Mouse (Mus musculus) kidney, adult 2 months (tissue): ENCODE data around the gene Gzmc. TPM values are rescaled to one million over a fixed set of nuclear protein-coding genes. Genes with fewer than 3 reads are reported as not detected.
"Not testable (repeated sequence)": the region's sequence is repeated elsewhere in the genome, so short reads cannot be mapped to it uniquely, and the experiment has no call there.

Source experiments
- DNase-seq: peaks from one replicate; pipeline ENCODE4 v3.0.0; 2021
- H3K27ac ChIP-seq: fragments of 200-500 bp; 2 replicates; pipeline ENCODE4 v1.5.1; 2012; ENCODE audit warnings: low read depth, low read length, control low read depth, inconsistent platforms; ENCODE audit not compliant: insufficient read depth
- H3K27me3 ChIP-seq: fragments of 200-500 bp; replicated peaks from 2 replicates; pipeline ENCODE4 v1.6.1; 2012; ENCODE audit warnings: mild to moderate bottlenecking, moderate library complexity, low read length, inconsistent platforms; ENCODE audit not compliant: control insufficient read depth, insufficient read depth
- H3K36me3 ChIP-seq: fragments of 200-500 bp; 2 replicates; pipeline ENCODE4 v1.6.1; 2012; ENCODE audit warnings: mild to moderate bottlenecking, moderate library complexity, low read length, inconsistent platforms; ENCODE audit not compliant: control insufficient read depth, insufficient read depth
- H3K4me1 ChIP-seq: fragments of 200-500 bp; 2 replicates; pipeline ENCODE4 v1.6.1; 2011; ENCODE audit warnings: low read length; ENCODE audit not compliant: control insufficient read depth, insufficient read depth
- H3K4me3 ChIP-seq: fragments of 200-500 bp; 2 replicates; pipeline ENCODE4 v1.5.1; 2011; ENCODE audit warnings: mild to moderate bottlenecking, low read depth, low read length, control low read depth; ENCODE audit not compliant: insufficient read depth
- CTCF ChIP-seq: fragments of 200-500 bp; conservative IDR thresholded peaks from 2 replicates; pipeline ENCODE4 v1.5.1; 2011; ENCODE audit warnings: low read depth, mild to moderate bottlenecking, control low read depth, low read length, moderate library complexity, mixed read lengths; ENCODE audit not compliant: insufficient read depth, insufficient read length
- POLR2A ChIP-seq: fragments of 200-500 bp; IDR thresholded peaks from one replicate; pipeline ENCODE4 v1.6.1; 2011; ENCODE audit warnings: low read depth, low read length, control low read depth
- WGBS: fragments of 180-500 bp; shearing (Covaris S2); methylation state at CpG from one replicate; pipeline ENCODE4 v1.1.7; 2018; 5-methylcytosine and 5-hydroxymethylcytosine counted together
- polyA plus RNA-seq: library from polyadenylated mRNA; depleted of rRNA; stranded (reverse); fragments of >200 nt; gene quantifications from 2 replicates; pipeline ENCODE4 v1.2.3, GENCODE M21; 2012; rRNA removed

Gene Gzmc
- not detected in 2 replicates for polyA plus RNA-seq

- Histone ChIP-seq H3K4me3 (no peak within 1 kb of the TSS), H3K27me3 (no peaks in the 10 kb centered on the region), H3K27ac (no peak within 1 kb of the TSS), H3K4me1 (no peaks in the 10 kb centered on the region), H3K36me3 (no peaks in the 10 kb centered on the region)
- WGBS: 85% methylated on average over 2 of the region's 2 CpGs
- DNase-seq: no peak
- TF ChIP-seq CTCF: no peak
- TF ChIP-seq POLR2A: no peak
These were observed at the start of gene Gzmc for GRCm38 (mm10) chr14:56234556-56234955. TSS of gene Gzmc (minus strand) at chr14:56234656.

GRCm38 (mm10) chr14:56283816-56284215 is 49.4 kb upstream of the Gzmc start:
- Histone ChIP-seq H3K27me3 (no peaks in the 10 kb centered on the region), H3K4me3 (no peak overlapping the region), H3K36me3 (no peaks in the 10 kb centered on the region), H3K27ac (no peak overlapping the region), H3K4me1 (no peaks in the 10 kb centered on the region)
- no peak for TF ChIP-seq POLR2A
- no peak for TF ChIP-seq CTCF
- WGBS: 97% methylated on average over 1 of the region's 1 CpGs
- no peak for DNase-seq

- TF ChIP-seq CTCF (no peak), POLR2A (no peak)
- H3K27ac ChIP-seq: no peak overlapping the region
- H3K4me1 ChIP-seq: no peaks in the 10 kb centered on the region
- no peak for DNase-seq
- H3K36me3 ChIP-seq: no peaks in the 10 kb centered on the region
- no peaks in the 10 kb centered on the region for H3K27me3 ChIP-seq
- H3K4me3 ChIP-seq: no peak overlapping the region
- 33% methylated on average over 5 of the region's 5 CpGs for WGBS
These were observed 46.6 kb upstream of the Gzmc start for GRCm38 (mm10) chr14:56281090-56281489.

- not testable (repeated sequence) for H3K27ac ChIP-seq, H3K4me1 ChIP-seq, H3K4me3 ChIP-seq, DNase-seq, H3K36me3 ChIP-seq, H3K27me3 ChIP-seq
- WGBS: 51% methylated on average over 7 of the region's 7 CpGs
These were observed 44.2 kb upstream of the Gzmc start for GRCm38 (mm10) chr14:56278691-56279090.

- not testable (repeated sequence) for H3K27me3 ChIP-seq, H3K36me3 ChIP-seq, H3K27ac ChIP-seq, H3K4me1 ChIP-seq, DNase-seq, H3K4me3 ChIP-seq
- 82% methylated on average over 7 of the region's 7 CpGs for WGBS
These were observed 41.6 kb upstream of the Gzmc start for GRCm38 (mm10) chr14:56276096-56276495.

GRCm38 (mm10) chr14:56266109-56266508 is 31.7 kb upstream of the Gzmc start:
- WGBS: 92% methylated on average over 1 of the region's 1 CpGs

GRCm38 (mm10) chr14:56262153-56262552 is 27.7 kb upstream of the Gzmc start, which contains the start of gene Gzmb:
TSS of gene Gzmb (minus strand) at chr14:56262260.
- no peak for DNase-seq
- H3K27ac ChIP-seq: no peak within 1 kb of the TSS
- TF ChIP-seq POLR2A (no peak), CTCF (no peak)
- H3K36me3 ChIP-seq: no peaks in the 10 kb centered on the region
- H3K4me1 ChIP-seq: no peaks in the 10 kb centered on the region
- H3K27me3 ChIP-seq: no peaks in the 10 kb centered on the region
- no peak within 1 kb of the TSS for H3K4me3 ChIP-seq
- WGBS: 89% methylated on average over 5 of the region's 5 CpGs

More at GRCm38 (mm10) chr14:56266109-56266508, 31.7 kb upstream of the Gzmc start:
- no peaks in the 10 kb centered on the region for H3K36me3 ChIP-seq
- TF ChIP-seq POLR2A (no peak), CTCF (no peak)
- no peaks in the 10 kb centered on the region for H3K4me1 ChIP-seq
- H3K27ac ChIP-seq: no peak overlapping the region
- no peak overlapping the region for H3K4me3 ChIP-seq
- no peak for DNase-seq
- H3K27me3 ChIP-seq: no peaks in the 10 kb centered on the region

- TF ChIP-seq POLR2A (no peak), CTCF (no peak; the same call in 1 of the 2 replicates)
- no peak overlapping the region for H3K27ac ChIP-seq
- no peak for DNase-seq
- H3K27me3 ChIP-seq: no peaks in the 10 kb centered on the region
- no peaks in the 10 kb centered on the region for H3K36me3 ChIP-seq
- no peak overlapping the region for H3K4me3 ChIP-seq
- no peaks in the 10 kb centered on the region for H3K4me1 ChIP-seq
These were observed 6.0 kb upstream of the Gzmc start for GRCm38 (mm10) chr14:56240409-56240808.
